In genomic region chr3:144753120-144753519, GRCm38 (mm10) we compare ENCODE assay signal across 11 mouse cellular contexts. TPM values are rescaled to one million over a fixed set of nuclear protein-coding genes. Genes with fewer than 3 reads are reported as not detected.
DNase-seq lines count a peak whose midpoint lies in the region; ATAC-seq and TF ChIP-seq lines count a peak whose summit lies in the region.
"Had no signal": no experiment of that assay in that cellular context is flagged by ENCODE, and none has a peak within 500 bp of the region (broad histone marks: within the 10 kb centered on the region; RNA-seq: fewer than 3 reads in every experiment).

No protein-coding gene starts in this region.

- 7% methylated on average over 2 of the region's 2 CpGs for WGBS in heart, adult 2 months
- WGBS in heart, embryonic 11.5 days (ENCODE audit: insufficient replicate concordance) = 2% methylated on average over 2 of the region's 2 CpGs
- 7% methylated on average over 2 of the region's 2 CpGs for WGBS in bone marrow, adult 2 months
- 13% methylated on average over 2 of the region's 2 CpGs for WGBS in kidney, postnatal 0 days
- WGBS in small intestine, adult 2 months = 5% methylated on average over 2 of the region's 2 CpGs
- 3% methylated on average over 2 of the region's 2 CpGs for WGBS in hindbrain, embryonic 10.5 days

- H3K4me3 ChIP-seq in heart, adult 2 months = no peak overlapping the region
- H3K4me3 ChIP-seq in heart, embryonic 11.5 days (ENCODE audit: low read depth, low read length) = no peak overlapping the region
- H3K4me3 ChIP-seq in bone marrow, adult 2 months (replicated peaks; ENCODE audit: control insufficient read depth, low read depth, low read length) = no peak overlapping the region
- no peak overlapping the region for H3K4me3 ChIP-seq in kidney, postnatal 0 days (replicated peaks; ENCODE audit: low read depth, low read length)
- H3K4me3 ChIP-seq in small intestine, adult 2 months (ENCODE audit: low read depth, low read length) = no peak overlapping the region
- H3K4me3 ChIP-seq in hindbrain, embryonic 10.5 days = no peak overlapping the region
- H3K4me3 ChIP-seq: embryonic facial prominence, embryonic 12.5 days; limb, embryonic 15.5 days; stomach, embryonic 15.5 days had no signal

- H3K27me3 ChIP-seq in heart, adult 2 months (ENCODE audit: control insufficient read depth, insufficient read depth, low read length) = no peaks in the 10 kb centered on the region
- no peaks in the 10 kb centered on the region for H3K27me3 ChIP-seq in heart, embryonic 11.5 days (ENCODE audit: control insufficient read depth, insufficient read depth, low read length)
- H3K27me3 ChIP-seq in kidney, postnatal 0 days (ENCODE audit: insufficient read depth, low read length) = no peaks in the 10 kb centered on the region
- no peaks in the 10 kb centered on the region for H3K27me3 ChIP-seq in small intestine, adult 2 months (ENCODE audit: control insufficient read depth, insufficient read depth, low read length)
- no peaks in the 10 kb centered on the region for H3K27me3 ChIP-seq in hindbrain, embryonic 10.5 days (ENCODE audit: insufficient read depth, poor library complexity, severe bottlenecking)
- H3K27me3 ChIP-seq: embryonic facial prominence, embryonic 12.5 days; limb, embryonic 15.5 days; stomach, embryonic 15.5 days had no signal

- no peaks in the 10 kb centered on the region for H3K9me3 ChIP-seq in heart, embryonic 11.5 days (replicated peaks; ENCODE audit: control insufficient read depth, low read length)
- H3K9me3 ChIP-seq in kidney, postnatal 0 days (replicated peaks; ENCODE audit: low read length) = no peaks in the 10 kb centered on the region
- no peaks in the 10 kb centered on the region for H3K9me3 ChIP-seq in hindbrain, embryonic 10.5 days
- H3K9me3 ChIP-seq: embryonic facial prominence, embryonic 12.5 days; limb, embryonic 15.5 days; stomach, embryonic 15.5 days had no signal

- H3K4me2 ChIP-seq in heart, embryonic 11.5 days = no peak overlapping the region
- no peak overlapping the region for H3K4me2 ChIP-seq in kidney, postnatal 0 days (ENCODE audit: low read length)
- H3K4me2 ChIP-seq: embryonic facial prominence, embryonic 12.5 days; limb, embryonic 15.5 days; stomach, embryonic 15.5 days had no signal

- H3K79me2 ChIP-seq in heart, adult 2 months (replicated peaks; ENCODE audit: control insufficient read depth, insufficient read depth, low read length) = no peaks in the 10 kb centered on the region

- TF ChIP-seq CTCF in heart, adult 2 months (IDR thresholded peaks at IDR 0.05) = peak; percentile 68
- peak; percentile 78 for TF ChIP-seq CTCF in bone marrow, adult 2 months (IDR thresholded peaks at IDR 0.05; ENCODE audit: control insufficient read depth, insufficient read depth, low read length)
- TF ChIP-seq CTCF in kidney, postnatal 0 days (IDR thresholded peaks at IDR 0.05; ENCODE audit: low read depth) = peak; percentile 65
- TF ChIP-seq CTCF in small intestine, adult 2 months (IDR thresholded peaks at IDR 0.05; ENCODE audit: extremely low read depth, insufficient read length, insufficient replicate concordance, low read depth, low read length) = peak; percentile 67; the same call in 1 of the 2 replicates

- H3K9ac ChIP-seq in heart, adult 2 months (ENCODE audit: low read depth, low read length) = no peak overlapping the region
- H3K9ac ChIP-seq in heart, embryonic 11.5 days (ENCODE audit: low read depth, low read length) = no peak overlapping the region
- H3K9ac ChIP-seq in kidney, postnatal 0 days (ENCODE audit: low read depth, low read length) = no peak overlapping the region
- H3K9ac ChIP-seq: embryonic facial prominence, embryonic 12.5 days; limb, embryonic 15.5 days; stomach, embryonic 15.5 days had no signal

- H3K27ac ChIP-seq in heart, adult 2 months = no peak overlapping the region
- H3K27ac ChIP-seq in heart, embryonic 11.5 days (ENCODE audit: low read depth, low read length) = no peak overlapping the region
- no peak overlapping the region for H3K27ac ChIP-seq in bone marrow, adult 2 months (ENCODE audit: control insufficient read depth, insufficient read depth, low read depth, low read length, poor library complexity)
- H3K27ac ChIP-seq in kidney, postnatal 0 days = no peak overlapping the region
- H3K27ac ChIP-seq in small intestine, adult 2 months (ENCODE audit: insufficient read depth, low read depth, low read length) = no peak overlapping the region
- H3K27ac ChIP-seq in hindbrain, embryonic 10.5 days = no peak overlapping the region
- H3K27ac ChIP-seq: embryonic facial prominence, embryonic 12.5 days; limb, embryonic 15.5 days; stomach, embryonic 15.5 days had no signal

- H3K36me3 ChIP-seq in heart, adult 2 months (ENCODE audit: control insufficient read depth, insufficient read depth, low read length) = no peaks in the 10 kb centered on the region
- H3K36me3 ChIP-seq in heart, embryonic 11.5 days (ENCODE audit: control insufficient read depth, insufficient read depth, low read length) = no peaks in the 10 kb centered on the region
- no peaks in the 10 kb centered on the region for H3K36me3 ChIP-seq in kidney, postnatal 0 days (ENCODE audit: insufficient read depth, low read length)
- 0 out of 2 replicates have a peak, but pooled peaks cover 4% of the 10 kb centered on the region for H3K36me3 ChIP-seq in small intestine, adult 2 months (ENCODE audit: control insufficient read depth, insufficient read depth, low read length)
- no peaks in the 10 kb centered on the region for H3K36me3 ChIP-seq in hindbrain, embryonic 10.5 days
- H3K36me3 ChIP-seq: embryonic facial prominence, embryonic 12.5 days; limb, embryonic 15.5 days; stomach, embryonic 15.5 days had no signal

- no peak for TF ChIP-seq EP300 in heart, adult 2 months (IDR thresholded peaks at IDR 0.05; ENCODE audit: insufficient read depth, low read depth, low read length)

- no peak for TF ChIP-seq POLR2A in heart, adult 2 months (IDR thresholded peaks at IDR 0.05; ENCODE audit: insufficient read depth, low read depth, low read length)
- TF ChIP-seq POLR2A in bone marrow, adult 2 months (IDR thresholded peaks at IDR 0.05; ENCODE audit: borderline replicate concordance, control insufficient read depth, low read depth, low read length) = no peak
- TF ChIP-seq POLR2A in small intestine, adult 2 months (IDR thresholded peaks at IDR 0.05; ENCODE audit: low read depth, low read length) = no peak

- ATAC-seq in heart, embryonic 11.5 days (replicated peaks; ENCODE audit: insufficient number of reproducible peaks, low FRiP score, low TSS enrichment) = no peak
- ATAC-seq in CD4-positive, CD25-positive, alpha-beta regulatory T cell, adult 4 months = peak; percentile 43
- no peak for ATAC-seq in kidney, postnatal 0 days (replicated peaks; ENCODE audit: low FRiP score, low read depth)

- H3K4me1 ChIP-seq in heart, adult 2 months (ENCODE audit: control insufficient read depth, insufficient read depth, low read length) = no peaks in the 10 kb centered on the region
- no peaks in the 10 kb centered on the region for H3K4me1 ChIP-seq in heart, embryonic 11.5 days (ENCODE audit: control insufficient read depth, insufficient read depth, low read length)
- H3K4me1 ChIP-seq in bone marrow, adult 2 months (ENCODE audit: control insufficient read depth, insufficient read depth, low read length) = no peaks in the 10 kb centered on the region
- no peaks in the 10 kb centered on the region for H3K4me1 ChIP-seq in kidney, postnatal 0 days (replicated peaks; ENCODE audit: insufficient read depth, low read length)
- H3K4me1 ChIP-seq in small intestine, adult 2 months (ENCODE audit: control insufficient read depth, insufficient read depth, insufficient read length, low read length) = no peaks in the 10 kb centered on the region
- no peaks in the 10 kb centered on the region for H3K4me1 ChIP-seq in hindbrain, embryonic 10.5 days (replicated peaks)
- H3K4me1 ChIP-seq: embryonic facial prominence, embryonic 12.5 days; limb, embryonic 15.5 days; stomach, embryonic 15.5 days had no signal

- DNase-seq in heart, adult 2 months = peak in 1 of 2 experiments; percentile 19
- DNase-seq in kidney, postnatal 0 days (ENCODE audit: low spot score) = no peak
- no peak for DNase-seq in layer of hippocampus, postnatal 10 days (ENCODE audit: low spot score in 2 of 2)
- no peak for DNase-seq in hindbrain, embryonic 10.5 days (ENCODE audit: low spot score)

- intact Hi-C loops in heart, adult 2 months (cut with DNase I) = loop anchor here (10.0 kb wide), 1 partner anchor 62 kb away; the partner anchor contains the start of gene Clca3a2

RNA-seq across cellular contexts. Expression of gene Clca3a1, which starts 7.7 kb away (rescaled TPM):
- total RNA-seq in heart, adult 2 months (2021) = 1 to 10 TPM in 1 of 2 experiments, under 1 TPM in 1; 0.76 to 1.0 TPM
- 0.96 and 0.97 TPM in 2 replicates for polyA plus RNA-seq in heart, adult 2 months (2012; rRNA removed)
- 18.8 and 20.5 TPM in 2 replicates for polyA plus RNA-seq in heart, embryonic 11.5 days (2014; fragmentation: Nextera tagmentation; extraction: Ambion mirVana)
- under 1 TPM in 1 of 2 experiments, not detected in 1; 0.09 TPM for polyA plus RNA-seq in CD4-positive, CD25-positive, alpha-beta regulatory T cell, adult 4 months (2017; shearing (Covaris generic))
- 7.0 and 8.3 TPM in 2 replicates for polyA plus RNA-seq in bone marrow, adult 2 months (2011; ENCODE audit: insufficient read depth, insufficient read length, low replicate concordance, missing spikeins)
- polyA plus RNA-seq in kidney, postnatal 0 days (2015; fragmentation: Nextera tagmentation; extraction: Ambion mirVana) = 16.1 and 20.4 TPM in 2 replicates
- polyA plus RNA-seq in small intestine, adult 2 months (2012; rRNA removed) = 0.88 and 4.2 TPM in 2 replicates
- total RNA-seq in layer of hippocampus, postnatal 10 days (2021) = under 1 TPM; 0.80 to 0.82 TPM
- polyA plus RNA-seq in hindbrain, embryonic 10.5 days (2016; fragmentation: Nextera tagmentation; extraction: Ambion mirVana) = not detected in 2 replicates

RNA-seq across cellular contexts. Expression of gene Sh3glb1, which starts 33.0 kb away (rescaled TPM):
- 100 to 1,000 TPM; 314 to 407 TPM for total RNA-seq in heart, adult 2 months (2021)
- 94.5 and 121 TPM in 2 replicates for polyA plus RNA-seq in heart, adult 2 months (2012; rRNA removed)
- 133 and 139 TPM in 2 replicates for polyA plus RNA-seq in heart, embryonic 11.5 days (2014; fragmentation: Nextera tagmentation; extraction: Ambion mirVana)
- polyA plus RNA-seq in CD4-positive, CD25-positive, alpha-beta regulatory T cell, adult 4 months (2017; shearing (Covaris generic)) = 10 to 100 TPM; 43.3 to 59.8 TPM
- 115 and 118 TPM in 2 replicates for polyA plus RNA-seq in bone marrow, adult 2 months (2011; ENCODE audit: insufficient read depth, insufficient read length, low replicate concordance, missing spikeins)
- polyA plus RNA-seq in kidney, postnatal 0 days (2015; fragmentation: Nextera tagmentation; extraction: Ambion mirVana) = 128 and 129 TPM in 2 replicates
- polyA plus RNA-seq in small intestine, adult 2 months (2012; rRNA removed) = 9.2 and 21.5 TPM in 2 replicates
- total RNA-seq in layer of hippocampus, postnatal 10 days (2021) = 100 to 1,000 TPM; 101 to 110 TPM
- polyA plus RNA-seq in hindbrain, embryonic 10.5 days (2016; fragmentation: Nextera tagmentation; extraction: Ambion mirVana) = 75.9 and 82.2 TPM in 2 replicates
